ENCODE assay signal across 16 mouse cellular contexts in the genomic region with DNA sequence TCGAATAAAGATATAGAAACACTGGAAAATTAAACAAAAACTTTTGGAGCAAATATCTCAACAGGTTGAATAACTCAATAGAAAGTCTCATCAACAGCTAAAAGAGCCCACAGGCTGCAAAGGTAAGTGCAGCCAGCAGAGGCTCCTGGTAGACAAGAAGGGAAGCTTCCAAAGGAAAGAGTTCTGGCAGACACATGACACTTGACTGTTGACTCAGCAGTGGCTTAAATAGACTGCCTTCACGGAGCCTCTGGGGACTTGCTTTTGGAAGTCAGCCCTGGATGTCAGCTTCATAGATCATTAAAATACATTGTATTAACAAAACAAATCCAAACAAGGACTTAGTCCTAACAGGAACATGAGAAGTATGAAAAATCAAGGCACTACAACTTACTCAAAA.
DNase-seq lines count a peak whose midpoint lies in the region; ATAC-seq and TF ChIP-seq lines count a peak whose summit lies in the region.
"Had no signal": no experiment of that assay in that cellular context is flagged by ENCODE, and none has a peak within 500 bp of the region (broad histone marks: within the 10 kb centered on the region; RNA-seq: fewer than 3 reads in every experiment).

No protein-coding gene starts in this region.

- H3K9me3 ChIP-seq in heart, embryonic 10.5 days, result no peaks in the 10 kb centered on the region
- no peaks in the 10 kb centered on the region for H3K9me3 ChIP-seq in hindbrain, embryonic 12.5 days (replicated peaks)
- H3K9me3 ChIP-seq: heart, embryonic 13.5 days; limb, embryonic 12.5 days; midbrain, embryonic 15.5 days; neural tube, embryonic 13.5 days had no signal

- ATAC-seq in hindbrain, embryonic 12.5 days (ENCODE audit: low FRiP score), result no peak
- ATAC-seq: midbrain, embryonic 15.5 days had no signal

- no peak overlapping the region for H3K9ac ChIP-seq in heart, adult 2 months (ENCODE audit: low read depth, low read length)
- no peak overlapping the region for H3K9ac ChIP-seq in hindbrain, embryonic 12.5 days
- H3K9ac ChIP-seq: heart, embryonic 13.5 days; limb, embryonic 12.5 days; midbrain, embryonic 15.5 days; neural tube, embryonic 13.5 days had no signal

- no peak for TF ChIP-seq EP300 in heart, adult 2 months (IDR thresholded peaks at IDR 0.05; ENCODE audit: insufficient read depth, low read depth, low read length)

- no peaks in the 10 kb centered on the region for H3K4me1 ChIP-seq in heart, adult 2 months (ENCODE audit: control insufficient read depth, insufficient read depth, low read length)
- no peaks in the 10 kb centered on the region for H3K4me1 ChIP-seq in heart, embryonic 10.5 days
- no peaks in the 10 kb centered on the region for H3K4me1 ChIP-seq in hindbrain, embryonic 12.5 days
- H3K4me1 ChIP-seq: limb, embryonic 12.5 days; midbrain, embryonic 15.5 days; neural tube, embryonic 13.5 days had no signal

- 46% methylated on average over 2 of the region's 2 CpGs for WGBS in heart, adult 2 months
- 51% methylated on average over 2 of the region's 2 CpGs for WGBS in heart, embryonic 10.5 days
- WGBS in hindbrain, embryonic 12.5 days, result 70% methylated on average over 2 of the region's 2 CpGs

- peak; percentile 49 for TF ChIP-seq CTCF in heart, adult 2 months (IDR thresholded peaks at IDR 0.05)

- TF ChIP-seq POLR2A in heart, adult 2 months (IDR thresholded peaks at IDR 0.05; ENCODE audit: insufficient read depth, low read depth, low read length), result no peak

- no peaks in the 10 kb centered on the region for H3K27me3 ChIP-seq in heart, adult 2 months (ENCODE audit: control insufficient read depth, insufficient read depth, low read length)
- no peaks in the 10 kb centered on the region for H3K27me3 ChIP-seq in heart, embryonic 10.5 days (ENCODE audit: insufficient read depth, poor library complexity, severe bottlenecking)
- H3K27me3 ChIP-seq in hindbrain, embryonic 12.5 days, result no peaks in the 10 kb centered on the region
- H3K27me3 ChIP-seq: heart, embryonic 13.5 days; limb, embryonic 12.5 days; midbrain, embryonic 15.5 days; neural tube, embryonic 13.5 days had no signal

- H3K36me3 ChIP-seq in heart, adult 2 months (ENCODE audit: control insufficient read depth, insufficient read depth, low read length), result no peaks in the 10 kb centered on the region
- peaks cover 5% of the 10 kb centered on the region; the same call in 1 of the 2 replicates for H3K36me3 ChIP-seq in heart, embryonic 10.5 days
- no peaks in the 10 kb centered on the region for H3K36me3 ChIP-seq in hindbrain, embryonic 12.5 days
- H3K36me3 ChIP-seq: limb, embryonic 12.5 days; midbrain, embryonic 15.5 days; neural tube, embryonic 13.5 days had no signal

- DNase-seq in heart, adult 2 months, result peak in 1 of 2 experiments; percentile 17
- DNase-seq in heart, embryonic 10.5 days (ENCODE audit: low spot score), result no peak
- peak; percentile 9 for DNase-seq in 3T3-L1 (ENCODE audit: low read depth, low spot score)
- DNase-seq in gastrocnemius, adult 18-20 months (ENCODE audit: low spot score), result peak; percentile 83
- DNase-seq in kidney, postnatal 4 days, result peak; percentile 63 to 65
- no peak for DNase-seq in right cerebral cortex, adult 2 months (ENCODE audit: low spot score in 2 of 2)
- DNase-seq: adrenal gland, postnatal 25 days; cerebellum, adult 11-12 months; embryo, embryonic 11 days; right cerebral cortex, adult 18-20 months had no signal

- H3K27ac ChIP-seq in heart, adult 2 months, result no peak overlapping the region
- H3K27ac ChIP-seq in heart, embryonic 10.5 days, result no peak overlapping the region
- no peak overlapping the region for H3K27ac ChIP-seq in hindbrain, embryonic 12.5 days
- H3K27ac ChIP-seq: heart, embryonic 13.5 days; limb, embryonic 12.5 days; macrophage; midbrain, embryonic 15.5 days; neural tube, embryonic 13.5 days had no signal

- no peaks in the 10 kb centered on the region for H3K79me2 ChIP-seq in heart, adult 2 months (replicated peaks; ENCODE audit: control insufficient read depth, insufficient read depth, low read length)

- no peak overlapping the region for H3K4me3 ChIP-seq in heart, adult 2 months
- H3K4me3 ChIP-seq in heart, embryonic 10.5 days, result no peak overlapping the region
- H3K4me3 ChIP-seq in hindbrain, embryonic 12.5 days, result no peak overlapping the region
- H3K4me3 ChIP-seq: heart, embryonic 13.5 days; limb, embryonic 12.5 days; midbrain, embryonic 15.5 days; neural tube, embryonic 13.5 days had no signal

- H3K4me2 ChIP-seq in hindbrain, embryonic 12.5 days (replicated peaks), result no peak overlapping the region
- H3K4me2 ChIP-seq: heart, embryonic 13.5 days; limb, embryonic 12.5 days; midbrain, embryonic 15.5 days; neural tube, embryonic 13.5 days had no signal

- intact Hi-C loops in heart, adult 2 months (cut with DNase I), result no loop called here

Comparison
In these comparisons a context has a peak if more than half of its experiments do, and no peak if none do; other contexts are left out.
1. DNase-seq: peak in 3T3-L1 (single experiment), gastrocnemius, adult 18-20 months (single experiment) and kidney, postnatal 4 days (2 of 2); none in heart, embryonic 10.5 days (single experiment) and right cerebral cortex, adult 2 months (0 of 2).